Mouse (Mus musculus) effector memory CD4-positive, alpha-beta T cell, adult 5 months (primary cell): Measurements from ENCODE around the gene Gm28230. TPM values are rescaled to one million over a fixed set of nuclear protein-coding genes. Genes with fewer than 3 reads are reported as not detected.

Experiments
- polyA plus RNA-seq: library from polyadenylated mRNA; unstranded; fragments of 100-300 nt; shearing (Covaris generic); gene quantifications from one replicate; pipeline ENCODE4 v1.2.1, GENCODE M21; 2017

The Gm28230 gene
- polyA plus RNA-seq: not detected

GRCm38 (mm10) chr2:74726551-74726950 is at the start of gene Gm28230:
Gene Gm28230 (plus strand): TSS chr2:74726728.

GRCm38 (mm10) chr2:74678891-74679595 is 47.5 kb upstream of the Gm28230 start, which contains the start of gene Hoxd11:
Gene Hoxd11 (plus strand): TSS chr2:74679557.

GRCm38 (mm10) chr2:74691022-74691951 is 35.2 kb upstream of the Gm28230 start, which contains the start of gene Hoxd10:
Gene Hoxd10 (plus strand): TSS chr2:74691924.

GRCm38 (mm10) chr2:74697567-74698121 is 28.9 kb upstream of the Gm28230 start, which contains the start of gene Hoxd9:
Gene Hoxd9 (plus strand): TSS chr2:74697727.

GRCm38 (mm10) chr2:74704393-74704998 is 22.0 kb upstream of the Gm28230 start, which contains the start of gene Hoxd8:
Gene Hoxd8 (plus strand): TSS chr2:74704615.

GRCm38 (mm10) chr2:74711721-74712621 is 14.6 kb upstream of the Gm28230 start, which contains the start of the genes Hoxd3 and Hoxd4:
Gene Hoxd3 (plus strand): TSS chr2:74711927.
Gene Hoxd4 (plus strand): TSS chr2:74711929.

GRCm38 (mm10) chr2:74762522-74763244 is 36.2 kb downstream of the Gm28230 start, which contains the start of gene Hoxd1:
Gene Hoxd1 (plus strand): TSS chr2:74762980.

Other genes with a start within 250 kb of the Gm28230 start
- 26.6 TPM for gene Lnpk, start 147.3 kb upstream of the Gm28230 start, polyA plus RNA-seq
- not detected for gene Evx2, start 67.2 kb upstream of the Gm28230 start, polyA plus RNA-seq
- not detected for gene Hoxd13, start 58.4 kb upstream of the Gm28230 start, polyA plus RNA-seq
- not detected for gene Hoxd12, start 51.7 kb upstream of the Gm28230 start, polyA plus RNA-seq
- not detected for gene Hoxd11, start 47.2 kb upstream of the Gm28230 start, polyA plus RNA-seq
- not detected for gene Hoxd10, start 34.8 kb upstream of the Gm28230 start, polyA plus RNA-seq
- gene Hoxd9, start 29.0 kb upstream of the Gm28230 start, polyA plus RNA-seq: not detected
- not detected for gene Hoxd8, start 22.1 kb upstream of the Gm28230 start, polyA plus RNA-seq
- gene Hoxd3, start 14.8 kb upstream of the Gm28230 start, polyA plus RNA-seq: not detected
- not detected for gene Hoxd4, start 14.8 kb upstream of the Gm28230 start, polyA plus RNA-seq
- gene Hoxd1, start 36.3 kb downstream of the Gm28230 start, polyA plus RNA-seq: not detected
- gene Mtx2, start 99.1 kb downstream of the Gm28230 start, polyA plus RNA-seq: 32.2 TPM